Mouse (Mus musculus): ENCODE data around the gene Cemip.

Gene Cemip

DNA sequence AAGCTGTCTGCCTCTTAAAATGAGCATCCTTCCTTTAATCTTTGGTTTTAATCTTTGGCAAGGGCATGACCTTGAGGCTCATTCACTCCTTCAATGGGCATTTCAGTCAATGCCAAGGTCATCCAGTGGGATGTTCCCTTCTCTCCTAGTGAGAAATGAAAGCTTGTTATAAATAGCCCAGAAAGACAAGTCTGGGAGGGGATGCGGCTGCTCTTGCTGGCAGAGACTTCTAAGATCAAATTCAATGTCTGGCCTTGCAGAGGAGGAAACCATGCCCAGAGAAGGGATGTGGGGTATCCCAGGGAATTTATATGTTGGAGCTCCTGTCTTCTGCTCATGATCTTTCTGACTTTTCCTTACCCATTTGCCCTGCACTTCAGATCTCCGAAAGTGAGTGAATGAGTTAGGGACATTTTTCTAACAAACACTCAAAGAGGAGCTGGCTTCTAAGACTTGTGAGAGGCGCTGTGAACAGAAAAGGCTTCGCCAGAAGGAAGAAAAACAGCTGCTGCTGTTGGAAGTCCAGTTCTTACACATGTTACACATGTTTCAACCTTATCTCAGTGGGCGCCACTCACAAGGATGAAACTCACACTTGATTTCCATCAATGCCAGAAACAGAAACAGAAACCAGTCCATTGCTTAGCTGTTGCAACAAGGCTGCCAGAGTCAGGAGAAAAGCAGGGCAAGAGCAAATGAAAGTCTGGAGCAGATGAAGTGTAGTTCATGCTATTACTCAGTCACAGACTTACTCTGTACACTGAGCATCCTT is 120.1 kb downstream of the Cemip start:
- no peak for DNase-seq (ENCODE audit: low read depth)

DNA sequence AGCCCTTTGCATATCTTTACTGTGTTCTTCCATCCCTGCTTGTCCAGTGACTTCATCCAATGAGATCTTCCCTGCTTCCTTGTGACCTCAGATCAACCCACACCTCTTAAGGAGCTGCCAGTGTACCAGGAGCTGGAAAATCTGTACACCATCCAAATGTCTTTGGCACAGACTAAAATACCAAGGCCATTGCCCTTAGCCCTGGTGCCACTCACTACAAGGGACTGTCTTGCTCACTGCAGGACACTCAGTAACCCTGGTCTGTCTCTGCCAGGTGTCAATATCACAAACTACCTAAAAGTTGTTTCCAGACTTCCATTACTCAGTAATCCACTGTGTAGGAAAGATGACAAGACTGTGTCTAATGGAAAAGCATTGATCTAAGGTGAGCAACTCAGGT is 121.1 kb downstream of the Cemip start:
- no peak for DNase-seq (ENCODE audit: low read depth)

DNA sequence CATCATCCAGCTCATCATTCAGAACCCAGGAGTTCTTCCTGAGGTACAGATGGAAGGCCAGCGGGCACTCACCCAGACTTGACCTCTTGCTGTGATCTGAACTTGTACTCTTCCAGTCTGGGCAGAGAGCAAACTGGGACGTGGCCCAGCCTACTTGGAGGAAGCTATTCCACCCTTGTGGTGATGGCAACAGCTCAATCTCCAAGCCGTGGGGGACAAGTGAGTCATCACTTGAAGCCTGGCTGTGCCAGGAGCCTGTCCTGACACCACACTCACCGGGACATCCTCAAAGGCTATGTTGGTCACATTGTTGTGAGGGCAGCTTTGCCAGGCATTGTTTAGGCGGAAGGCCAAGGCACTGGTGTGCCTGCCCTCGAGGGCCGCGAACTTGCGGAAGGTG is 133.8 kb downstream of the Cemip start:
- DNase-seq (ENCODE audit: low read depth): peak; percentile 52

DNA sequence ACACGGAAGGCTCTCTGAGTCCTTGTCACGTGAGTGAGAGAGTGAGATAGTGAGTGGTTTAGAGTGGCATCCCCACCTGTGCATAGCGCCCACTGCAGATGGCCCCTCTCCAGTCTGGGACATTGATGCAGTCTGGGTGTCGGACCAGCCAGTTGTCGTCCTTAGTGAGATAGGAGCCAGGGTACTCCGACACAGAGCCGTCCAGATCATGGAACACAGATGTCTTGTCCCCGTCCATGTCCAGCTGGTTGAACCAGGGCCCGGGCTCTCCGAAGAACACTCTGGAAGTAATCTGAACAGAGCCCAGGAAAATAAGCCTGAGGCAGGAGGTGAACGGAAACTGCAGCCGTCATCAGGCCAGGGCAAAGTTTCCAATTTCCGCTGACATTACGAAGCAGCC is 135.0 kb downstream of the Cemip start:
- no peak for DNase-seq (ENCODE audit: low read depth)

DNA sequence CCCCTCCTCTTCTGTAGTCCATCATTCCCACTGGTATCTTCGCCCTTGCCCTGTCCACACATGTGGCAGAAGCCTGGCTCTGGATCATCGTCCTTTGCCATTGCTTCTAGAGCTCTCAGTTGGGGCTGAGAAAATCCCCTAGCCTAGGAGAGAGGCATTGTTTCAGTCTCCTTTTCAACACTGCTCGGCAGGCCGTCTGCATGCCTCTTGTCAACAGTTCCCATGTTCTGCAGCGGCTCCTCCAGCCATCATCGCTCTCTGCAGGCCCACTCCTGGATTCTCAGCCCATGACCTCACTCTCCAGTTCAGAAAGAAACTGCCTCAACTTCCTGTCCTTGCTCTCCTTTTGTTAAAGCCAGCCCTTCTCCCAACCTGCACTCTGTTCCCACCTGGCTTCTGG is 136.6 kb downstream of the Cemip start:
- DNase-seq (ENCODE audit: low read depth): no peak

DNA sequence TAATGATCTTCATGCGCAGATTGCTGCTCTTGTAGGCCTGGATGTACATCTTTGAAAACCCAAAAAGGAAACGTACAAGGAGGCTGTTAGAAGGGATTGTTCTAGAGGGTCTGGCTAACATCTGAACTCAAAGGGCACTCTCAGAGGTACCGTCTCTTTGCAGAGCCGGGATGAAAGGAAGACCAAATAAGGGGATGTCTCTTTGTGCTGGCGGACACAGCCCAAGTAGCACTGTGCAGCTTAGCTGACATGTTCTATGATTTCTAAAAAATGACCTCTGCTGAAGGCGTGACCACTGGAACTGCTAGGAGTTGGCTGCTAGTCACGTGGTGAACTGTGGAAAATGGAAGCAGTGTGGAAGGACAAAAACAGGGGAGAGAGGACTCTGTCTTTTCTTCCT is 137.6 kb downstream of the Cemip start:
- DNase-seq (ENCODE audit: low read depth): no peak

DNA sequence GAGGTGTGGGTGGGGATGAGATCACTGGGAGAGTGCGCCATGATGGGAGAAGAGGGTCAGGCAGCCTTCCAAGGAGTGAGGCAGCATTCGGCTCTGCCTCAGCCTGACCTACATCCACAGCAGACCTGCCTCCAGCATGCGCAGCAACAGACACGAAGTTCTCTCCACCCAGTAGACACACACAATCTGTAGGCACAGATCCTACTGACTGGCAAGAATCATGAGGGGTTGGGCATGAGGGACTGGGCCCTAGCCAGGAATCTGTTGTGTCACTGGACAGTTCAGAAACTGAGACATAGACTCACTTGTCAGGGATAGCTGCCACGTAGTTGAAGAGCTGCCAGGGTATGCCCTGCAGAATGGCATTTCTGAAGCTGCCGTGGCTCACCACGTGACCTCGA is 144.6 kb downstream of the Cemip start:
- peak; percentile 49 for DNase-seq (ENCODE audit: low read depth)

DNA sequence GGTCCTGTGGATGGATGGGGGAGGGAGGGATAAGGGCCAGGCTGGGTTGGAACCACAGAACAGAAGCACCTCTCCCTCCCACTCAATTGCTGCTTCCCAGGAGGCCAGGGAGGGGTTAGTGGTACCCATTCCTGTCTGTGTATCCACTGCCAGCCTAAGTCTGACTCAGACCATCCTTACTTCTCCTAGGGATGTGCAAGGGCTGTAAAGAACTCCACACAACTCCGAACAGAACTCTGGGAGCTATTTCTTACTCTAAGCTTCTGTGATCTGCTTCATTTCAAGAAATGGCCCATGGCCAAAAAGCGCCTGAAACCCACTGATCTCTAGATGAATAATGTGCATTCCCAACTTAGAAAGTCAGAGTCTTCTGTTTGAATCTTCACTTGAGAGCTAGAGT is 146.2 kb downstream of the Cemip start:
- no peak for DNase-seq (ENCODE audit: low read depth)

DNA sequence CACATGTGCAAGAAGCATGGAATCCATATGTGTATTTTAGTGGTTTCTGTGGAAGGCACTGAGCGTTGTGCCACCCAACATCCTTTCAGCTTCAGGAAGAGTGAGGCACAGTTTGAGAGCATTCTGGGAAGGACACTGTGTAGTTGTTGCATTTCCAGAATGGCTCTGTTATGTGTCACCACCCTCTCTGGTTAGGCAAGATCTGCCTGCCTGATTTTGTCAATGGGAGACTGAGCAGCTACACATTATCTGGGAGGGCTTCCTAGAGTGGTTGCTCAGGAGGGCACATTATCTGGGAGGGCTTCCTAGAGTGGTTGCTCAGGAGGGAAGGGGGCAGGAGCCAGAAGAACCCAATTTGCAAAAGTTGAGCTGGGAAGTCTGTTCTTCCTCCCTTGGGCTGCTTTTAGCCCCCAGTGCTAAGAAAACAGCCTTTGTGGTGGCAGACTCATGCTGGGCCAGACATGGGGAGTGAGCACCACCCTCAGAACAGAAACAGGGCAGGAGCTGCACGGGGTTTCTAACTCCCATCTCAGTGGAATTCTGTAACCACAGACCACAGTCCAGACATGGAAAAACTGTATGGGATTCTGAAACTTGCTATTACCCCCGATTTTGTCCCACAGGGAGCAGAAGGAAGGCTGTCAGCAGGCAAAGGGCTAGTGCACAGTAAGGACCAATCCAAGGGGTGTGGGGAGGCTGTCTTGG is 147.1 kb downstream of the Cemip start:
- peak; percentile 39 for DNase-seq (ENCODE audit: low read depth)

DNA sequence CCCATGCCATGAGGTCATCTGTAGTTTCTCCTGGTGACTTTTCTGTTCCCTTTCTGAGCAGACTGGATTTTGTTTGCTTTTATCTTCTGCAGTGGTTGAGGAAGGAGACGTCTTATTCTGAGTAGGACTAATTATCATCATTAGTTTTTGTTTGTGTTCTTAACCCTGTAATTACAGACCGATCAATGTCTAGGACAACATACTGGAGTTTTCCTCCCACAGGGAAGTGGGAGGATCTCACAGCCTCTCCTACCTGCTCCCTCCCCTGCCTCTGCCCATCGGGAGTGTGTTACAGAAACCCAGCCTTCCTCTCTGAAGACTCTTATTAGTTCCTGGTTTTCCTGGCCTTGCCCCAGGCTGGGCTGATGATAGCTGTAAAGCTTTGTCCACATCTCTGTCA is 164.7 kb downstream of the Cemip start:
- no peak for DNase-seq (ENCODE audit: low read depth)

DNA sequence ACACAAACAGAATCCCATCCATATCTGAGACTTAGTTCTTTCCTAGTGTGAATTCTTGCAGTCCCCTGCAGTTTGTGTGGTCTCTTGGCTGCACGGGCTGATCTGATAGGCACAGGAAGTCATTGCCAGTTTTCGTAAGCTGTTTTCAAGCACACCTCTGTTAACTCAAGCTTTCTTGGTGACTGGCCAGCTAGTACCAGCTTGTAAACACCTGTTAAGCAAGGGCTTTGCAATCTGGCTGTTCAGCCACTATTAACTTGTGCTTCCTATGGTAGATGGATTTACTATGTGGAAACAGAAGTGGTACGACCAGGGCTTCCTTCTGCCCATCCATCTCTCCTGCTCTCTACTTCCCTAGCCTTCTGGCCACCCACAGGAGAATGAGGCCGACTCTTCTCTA is 166.1 kb downstream of the Cemip start:
- DNase-seq (ENCODE audit: low read depth): no peak

DNA sequence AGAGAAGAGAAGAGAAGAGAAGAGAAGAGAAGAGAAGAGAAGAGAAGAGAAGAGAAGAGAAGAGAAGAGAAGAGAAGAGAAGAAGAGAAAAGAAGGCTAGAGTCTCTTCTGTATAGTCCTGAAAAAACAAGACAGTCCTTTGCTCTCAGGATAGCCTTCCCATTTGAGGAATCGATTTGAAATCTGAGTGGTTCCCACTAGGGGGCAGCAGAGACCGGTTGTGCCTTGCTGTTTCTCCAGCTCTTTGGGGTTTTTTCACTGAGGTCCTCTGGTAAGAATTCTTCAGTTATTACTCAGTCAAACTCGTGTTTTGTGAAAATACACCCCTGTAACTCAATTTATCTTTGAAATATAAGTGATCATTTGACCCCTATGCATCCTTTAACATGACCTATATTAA is 171.7 kb downstream of the Cemip start:
- peak; percentile 97 for DNase-seq (ENCODE audit: low read depth)

DNA sequence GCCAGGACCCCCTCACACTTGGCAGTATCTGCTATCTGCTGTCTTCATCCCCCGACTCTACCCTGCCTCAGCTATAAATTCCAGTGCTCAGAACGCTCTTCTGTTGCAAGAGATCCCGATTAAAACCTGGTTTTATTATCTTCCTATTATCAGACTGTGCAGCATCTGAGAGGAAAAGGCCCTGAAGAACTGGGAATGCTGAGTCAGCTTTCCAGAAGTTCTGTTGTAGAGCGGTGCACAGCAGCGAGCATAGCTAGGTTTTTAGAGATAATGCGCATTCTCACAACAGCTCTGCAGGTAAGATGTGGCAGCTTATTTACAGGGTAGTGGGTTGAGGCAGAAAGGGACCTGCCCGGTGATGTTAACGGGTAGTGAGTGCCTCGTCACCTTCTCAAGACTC is 172.3 kb downstream of the Cemip start:
- no peak for DNase-seq (ENCODE audit: low read depth)

DNA sequence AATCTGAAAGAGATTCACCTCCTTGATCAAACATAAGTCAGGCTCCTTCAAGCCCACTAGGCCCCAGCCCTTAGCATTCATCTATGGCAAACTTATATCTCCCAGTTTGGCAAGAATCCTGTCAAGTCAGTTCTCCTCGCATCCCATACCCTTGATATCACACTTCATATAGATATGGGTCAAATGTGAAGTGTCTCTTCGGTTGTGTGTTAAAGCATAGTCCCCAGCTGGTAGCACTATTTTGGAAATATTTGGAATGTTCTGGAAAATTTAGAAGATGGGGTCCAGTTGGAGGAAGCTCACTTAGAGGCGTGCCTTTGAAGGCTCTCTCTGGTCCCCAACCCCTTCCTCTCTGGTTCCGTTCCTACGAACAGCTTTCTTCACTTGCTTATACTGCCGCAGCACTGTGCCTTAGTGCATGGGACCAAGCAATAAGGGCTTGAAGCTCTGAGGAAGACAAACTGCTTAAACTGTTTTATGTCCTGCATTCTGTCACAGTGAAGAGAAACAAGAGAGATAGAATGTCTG is 172.8 kb downstream of the Cemip start:
- DNase-seq (ENCODE audit: low read depth): no peak

DNA sequence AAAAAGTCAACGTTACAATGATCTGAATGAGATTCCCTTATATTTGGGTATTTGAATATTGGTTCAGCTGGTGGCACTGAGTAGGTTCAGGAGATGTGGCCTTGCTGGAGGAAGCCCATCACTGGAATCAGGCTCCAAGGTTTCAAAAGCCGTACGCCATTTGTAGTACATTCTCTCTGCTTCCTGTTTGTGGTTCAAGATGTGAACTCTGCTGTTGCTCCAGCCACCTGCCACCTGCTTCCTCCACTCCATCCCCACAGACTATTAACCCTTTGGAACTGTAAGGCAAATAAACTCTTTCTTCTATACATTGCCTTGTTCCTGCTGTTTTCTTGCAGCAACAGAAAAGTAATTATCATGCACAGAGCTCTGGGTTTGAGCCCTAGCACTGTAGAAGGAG is 174.4 kb downstream of the Cemip start:
- no peak for DNase-seq (ENCODE audit: low read depth)

DNA sequence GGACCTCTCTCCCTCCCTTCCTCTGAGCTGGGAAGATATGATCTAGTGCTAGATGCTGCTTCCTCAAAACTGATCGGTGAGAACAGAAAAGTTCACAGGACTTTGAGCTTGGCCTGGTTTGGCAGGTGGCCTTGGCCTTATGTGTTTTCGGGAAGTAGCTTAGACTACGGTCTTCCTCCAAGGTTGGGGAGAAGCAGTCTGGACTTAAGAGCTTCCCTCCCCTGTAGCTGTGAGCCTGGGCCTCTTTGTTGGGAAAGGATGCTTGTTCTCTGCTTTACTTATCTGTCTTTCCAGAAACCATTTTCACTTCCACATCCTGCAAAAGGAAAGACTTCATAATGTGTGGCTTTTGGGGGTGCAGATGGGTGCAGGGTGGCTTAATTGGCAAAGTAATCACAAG is 181.5 kb downstream of the Cemip start:
- no peak for DNase-seq (ENCODE audit: low read depth)

DNA sequence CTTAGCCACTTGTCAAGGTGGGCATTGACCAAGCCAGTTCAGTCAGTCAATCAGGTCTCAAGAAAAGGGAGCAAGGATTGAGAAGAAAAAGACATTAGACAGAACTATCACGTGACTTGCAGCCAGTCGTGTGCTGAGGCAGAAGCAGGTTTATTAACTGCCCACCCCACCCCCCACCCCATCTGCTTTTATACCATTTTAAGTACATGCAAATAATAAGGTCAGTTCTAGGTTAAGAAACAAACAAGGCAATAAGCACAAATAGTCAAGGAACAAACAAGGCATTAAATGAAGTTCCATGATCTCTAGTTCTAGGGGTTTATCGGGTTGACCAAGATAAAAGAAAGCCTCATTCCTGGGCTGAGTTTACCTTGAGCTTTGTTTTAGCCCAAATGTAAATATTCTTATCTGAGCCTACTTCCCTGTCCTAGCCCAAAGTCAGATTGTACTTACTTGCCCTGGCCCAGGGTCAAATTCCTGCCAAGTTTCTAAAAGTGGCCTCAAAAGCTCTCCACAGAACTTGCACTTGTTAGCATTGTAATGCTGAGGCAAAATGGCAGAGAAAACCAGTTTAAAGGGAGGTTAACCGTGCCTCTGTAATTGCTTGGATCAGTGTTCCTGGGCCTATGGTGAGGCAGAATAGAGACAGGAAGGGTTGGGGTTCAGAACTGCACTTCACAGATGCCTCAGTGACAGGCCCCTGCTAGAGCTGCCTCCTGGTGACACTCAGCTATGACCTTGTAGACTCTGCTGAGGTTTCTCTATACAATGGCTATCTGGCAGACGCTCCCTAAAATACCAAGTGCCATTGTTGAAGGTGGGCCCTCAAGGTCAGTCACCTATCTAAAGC is 183.8 kb downstream of the Cemip start:
- DNase-seq (ENCODE audit: low read depth): no peak

DNA sequence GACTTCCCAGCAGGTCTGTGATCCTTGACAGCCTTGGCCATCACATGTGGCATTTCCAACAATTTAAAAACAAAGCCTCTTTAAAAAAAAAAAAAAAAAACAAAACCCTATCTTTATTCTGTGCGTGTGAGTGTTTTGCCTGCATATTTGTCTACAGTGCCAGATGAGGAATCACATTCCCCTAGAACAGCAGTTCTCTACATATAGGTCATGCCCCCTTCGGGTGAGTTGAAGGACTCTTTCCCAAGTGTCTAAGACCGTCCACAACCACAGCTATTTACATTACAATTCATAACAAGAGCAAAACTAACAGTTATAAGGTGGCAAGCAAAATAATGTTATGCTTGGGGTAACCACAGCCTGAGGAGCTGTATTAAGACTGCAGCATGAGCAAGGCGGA is 184.9 kb downstream of the Cemip start:
- DNase-seq (ENCODE audit: low read depth): no peak

DNA sequence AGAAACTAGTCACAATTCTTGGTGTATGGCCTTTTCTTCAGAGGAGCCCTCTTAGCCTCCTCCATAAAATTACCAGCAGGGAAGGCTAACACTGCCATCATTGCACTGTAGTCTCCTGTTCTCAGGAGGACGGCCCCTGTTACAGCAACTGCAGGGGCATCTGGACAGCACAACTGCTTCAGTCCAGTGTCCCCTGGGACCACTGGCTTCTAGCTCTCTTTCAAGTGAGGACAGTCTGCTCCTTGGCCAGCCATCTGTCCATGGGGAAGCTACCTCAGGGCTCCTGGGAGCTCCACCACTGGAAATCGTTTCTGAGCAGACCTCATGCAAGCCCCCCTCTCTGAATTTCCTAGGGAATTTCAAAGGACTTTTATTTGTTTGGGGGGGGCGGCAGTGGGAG is 185.8 kb downstream of the Cemip start:
- DNase-seq (ENCODE audit: low read depth): no peak

DNA sequence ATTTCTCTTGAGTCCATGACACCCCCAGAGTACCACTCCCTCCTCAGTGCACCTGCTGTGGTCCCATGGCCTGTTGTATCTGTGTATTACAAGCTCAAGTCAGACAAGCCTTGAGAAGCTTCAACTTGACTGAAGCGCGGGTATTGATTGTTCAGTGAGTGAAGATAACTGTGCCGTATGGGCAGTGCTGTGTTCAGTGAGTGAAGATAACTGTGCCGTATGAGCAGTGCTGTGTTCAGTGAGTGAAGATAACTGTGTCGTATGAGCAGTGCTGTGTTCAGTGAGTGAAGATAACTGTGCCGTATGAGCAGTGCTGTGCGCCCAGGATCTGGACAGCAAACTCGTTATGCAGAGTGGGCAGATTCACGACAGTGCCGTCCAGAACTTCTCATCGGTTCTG is 188.0 kb downstream of the Cemip start:
- no peak for DNase-seq (ENCODE audit: low read depth)

DNA sequence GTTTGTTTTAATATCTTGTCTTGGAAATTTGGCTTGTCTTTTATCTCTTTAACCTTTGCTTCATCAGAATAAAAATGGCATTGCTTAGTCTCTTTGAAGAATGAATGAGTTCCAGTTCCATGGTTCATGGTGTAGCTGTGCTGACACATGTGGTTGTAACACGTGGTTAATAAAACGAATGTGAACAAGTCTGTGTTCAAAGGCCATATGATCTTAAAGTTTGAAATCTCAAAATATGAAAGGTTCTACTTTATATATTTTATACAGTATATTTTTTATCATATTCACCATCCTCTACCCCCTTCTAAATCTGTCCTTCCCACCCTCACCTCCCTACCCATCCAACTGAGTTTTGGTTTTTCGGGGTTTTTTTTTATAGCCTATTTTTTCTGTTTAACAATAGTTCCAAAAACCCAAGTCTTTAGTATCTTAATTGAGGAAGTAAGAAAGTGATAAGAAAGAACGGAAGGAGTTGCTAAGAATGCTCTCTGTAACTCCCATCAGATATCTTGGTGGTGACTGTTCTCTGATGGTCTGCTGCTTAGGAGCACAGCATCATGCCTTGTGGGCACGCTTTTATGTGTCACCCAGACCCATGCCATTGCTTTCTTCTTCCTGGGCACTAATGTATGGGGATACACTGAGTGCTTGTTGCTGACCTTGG is 190.1 kb downstream of the Cemip start:
- DNase-seq (ENCODE audit: low read depth): no peak

DNA sequence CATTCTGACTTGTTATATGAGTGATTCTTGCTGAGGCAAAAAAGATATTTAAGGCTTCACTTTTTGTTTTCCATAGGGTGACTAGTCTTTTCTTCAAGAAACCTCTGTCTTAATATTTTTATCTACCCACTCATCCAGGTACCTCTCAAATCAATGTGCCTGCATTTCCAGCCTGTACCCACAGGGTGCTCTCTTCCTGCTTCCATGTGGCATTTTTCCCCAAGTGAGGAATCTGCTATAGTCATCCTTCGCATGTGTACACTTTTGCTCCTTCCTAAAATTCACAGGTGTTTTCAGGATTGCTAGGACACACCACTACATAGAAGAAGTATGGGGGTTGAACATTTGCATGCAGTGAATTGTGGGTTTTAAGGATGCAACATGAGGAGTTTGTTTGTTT is 192.0 kb downstream of the Cemip start:
- DNase-seq (ENCODE audit: low read depth): no peak

Data from NIH3T3 (cell line).